Mouse (Mus musculus): Measurements from ENCODE around the gene A630001G21Rik. TPM values are rescaled to one million over a fixed set of nuclear protein-coding genes. Genes with fewer than 3 reads are reported as not detected.

Gene A630001G21Rik
- polyA plus RNA-seq, 1 experiment from 2014 or later, result 1.7 TPM

Small RNAs within 50 kb of the gene (microRNA-seq; reads per million reads assigned to microRNA genes)
- gene Gm25472 (ENCODE audit: borderline number of aligned reads), result not detected
- not detected for gene Mir8096 (ENCODE audit: borderline number of aligned reads)

Other genes starting within 250 kb of the A630001G21Rik start
- gene G530012D18Rik, start 203.0 kb downstream of the A630001G21Rik start, polyA plus RNA-seq (2014; fragmentation: Nextera tagmentation; extraction: Ambion mirVana), result not detected in 2 replicates
- 0.60 and 0.77 TPM in 2 replicates for gene Sp110, start 179.8 kb downstream of the A630001G21Rik start, polyA plus RNA-seq (2014; fragmentation: Nextera tagmentation; extraction: Ambion mirVana)
- 1.0 and 1.3 TPM in 2 replicates for gene Sp140, start 178.3 kb downstream of the A630001G21Rik start, polyA plus RNA-seq (2014; fragmentation: Nextera tagmentation; extraction: Ambion mirVana)
- 0.25 and 0.54 TPM in 2 replicates for gene Sp100, start 128.7 kb downstream of the A630001G21Rik start, polyA plus RNA-seq (2014; fragmentation: Nextera tagmentation; extraction: Ambion mirVana)
- 49.1 and 61.5 TPM in 2 replicates for gene Cab39, start 14.8 kb upstream of the A630001G21Rik start, polyA plus RNA-seq (2014; fragmentation: Nextera tagmentation; extraction: Ambion mirVana)
- 130 and 133 TPM in 2 replicates for gene Itm2c, start 115.6 kb upstream of the A630001G21Rik start, polyA plus RNA-seq (2014; fragmentation: Nextera tagmentation; extraction: Ambion mirVana)
- gene 4933407L21Rik, start 149.8 kb upstream of the A630001G21Rik start, polyA plus RNA-seq (2014; fragmentation: Nextera tagmentation; extraction: Ambion mirVana), result not detected in 2 replicates
- not detected in 2 replicates for gene Gpr55, start 182.4 kb upstream of the A630001G21Rik start, polyA plus RNA-seq (2014; fragmentation: Nextera tagmentation; extraction: Ambion mirVana)
- gene Spata3, start 238.2 kb upstream of the A630001G21Rik start, polyA plus RNA-seq (2014; fragmentation: Nextera tagmentation; extraction: Ambion mirVana), result not detected in 2 replicates